Mouse (Mus musculus): Measurements from ENCODE around the gene Cope. TPM values are rescaled to one million over a fixed set of nuclear protein-coding genes. Genes with fewer than 3 reads are reported as not detected.
A peak's percentile ranks its signal among the peaks of the same experiment; 100 is the strongest.

Cope gene
- total and polyA plus RNA-seq, 2 experiments from 2014 or later: 159 to 286 TPM

DNA sequence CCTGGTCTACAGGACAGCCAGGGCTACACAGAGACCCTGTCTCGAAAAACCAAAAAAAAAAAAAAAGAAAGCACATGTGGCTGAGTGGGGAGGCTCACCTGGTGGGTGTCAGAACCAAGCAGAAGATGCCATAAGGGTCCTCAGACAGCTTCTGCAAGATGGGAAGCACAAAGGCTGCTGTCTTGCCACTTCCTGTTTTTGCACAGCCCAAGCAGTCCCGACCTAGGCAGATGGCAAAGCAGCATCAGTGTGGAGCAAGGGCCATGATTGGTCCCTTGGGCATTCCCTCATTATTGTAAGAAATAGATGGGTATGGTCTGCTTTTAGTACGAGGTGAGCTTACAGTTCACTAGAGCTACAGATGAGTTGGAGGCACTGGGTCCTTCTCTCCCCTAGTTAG is 1.4 kb upstream of the Cope start:
- Histone ChIP-seq H3K36me3 (ENCODE audit: insufficient read depth, low read length) (peaks cover 35% of the 10 kb centered on the region), H3K27ac (no peak overlapping the region), H3K27me3 (ENCODE audit: insufficient read depth, low read length) (no peaks in the 10 kb centered on the region), H3K9ac (replicated peaks; ENCODE audit: low read length) (no peak overlapping the region), H3K4me1 (ENCODE audit: insufficient read depth, low read length) (peaks cover 10% of the 10 kb centered on the region; the same call in 1 of the 2 replicates), H3K4me2 (ENCODE audit: low read depth, low read length) (no peak overlapping the region), H3K4me3 (ENCODE audit: low read length) (no peak overlapping the region), H3K9me3 (ENCODE audit: low read length) (no peaks in the 10 kb centered on the region)
- no peak for TF ChIP-seq CTCF (IDR thresholded peaks at IDR 0.05; ENCODE audit: low read depth)
- 80% methylated on average over 3 of the region's 3 CpGs for WGBS
- no peak for ATAC-seq
- no peak for DNase-seq (ENCODE audit: low spot score)

GRCm38 (mm10) chr8:70302901-70303300 is 583 bp downstream of the Cope start:
- 4% methylated on average over 16 of the region's 16 CpGs for WGBS
- Histone ChIP-seq H3K4me1 (ENCODE audit: insufficient read depth, low read length) (peaks cover 10% of the 10 kb centered on the region; the same call in 1 of the 2 replicates), H3K4me2 (ENCODE audit: low read depth, low read length) (peak overlapping the region; percentile 91), H3K9ac (replicated peaks; ENCODE audit: low read length) (peak overlapping the region; percentile 71), H3K27me3 (ENCODE audit: insufficient read depth, low read length) (no peaks in the 10 kb centered on the region), H3K9me3 (ENCODE audit: low read length) (no peaks in the 10 kb centered on the region), H3K36me3 (ENCODE audit: insufficient read depth, low read length) (peaks cover 24% of the 10 kb centered on the region), H3K4me3 (ENCODE audit: low read length) (peak overlapping the region; percentile 62), H3K27ac (peak overlapping the region; percentile 49)
- ATAC-seq (peak; percentile 39), DNase-seq (ENCODE audit: low spot score) (no peak)
- TF ChIP-seq CTCF (IDR thresholded peaks at IDR 0.05; ENCODE audit: low read depth): no peak

DNA sequence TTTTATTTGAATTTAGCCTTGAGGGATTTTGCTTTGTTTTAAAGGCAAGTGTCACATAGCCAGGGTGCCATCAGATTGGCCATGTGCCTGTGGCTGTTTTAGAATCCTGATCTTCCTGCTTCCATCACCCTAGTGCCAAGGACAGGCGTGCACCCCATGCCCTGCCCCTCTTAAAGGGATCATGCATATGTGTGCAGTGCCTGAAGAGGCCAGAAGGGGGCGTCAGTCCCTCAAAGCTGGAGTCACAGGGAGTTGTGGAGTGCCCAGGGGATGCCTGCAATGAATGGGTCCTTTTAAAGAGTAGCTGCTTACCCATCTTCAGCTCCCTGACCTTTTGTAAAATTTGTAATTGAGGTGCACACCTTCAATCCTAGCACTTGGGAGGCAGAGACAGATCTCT is 7.0 kb downstream of the Cope start:
- H3K36me3 ChIP-seq (ENCODE audit: insufficient read depth, low read length): peaks cover 55% of the 10 kb centered on the region
- H3K9me3 ChIP-seq (ENCODE audit: low read length): no peaks in the 10 kb centered on the region
- H3K4me2 ChIP-seq (ENCODE audit: low read depth, low read length): no peak overlapping the region
- no peak overlapping the region for H3K9ac ChIP-seq (replicated peaks; ENCODE audit: low read length)
- 29% methylated on average over 2 of the region's 2 CpGs for WGBS
- H3K4me3 ChIP-seq (ENCODE audit: low read length): no peak overlapping the region
- H3K4me1 ChIP-seq (ENCODE audit: insufficient read depth, low read length): no peaks in the 10 kb centered on the region
- peak; percentile 58 for DNase-seq (ENCODE audit: low spot score)
- peak; percentile 71 for TF ChIP-seq CTCF (IDR thresholded peaks at IDR 0.05; ENCODE audit: low read depth)
- H3K27ac ChIP-seq: no peak overlapping the region
- ATAC-seq: no peak
- no peaks in the 10 kb centered on the region for H3K27me3 ChIP-seq (ENCODE audit: insufficient read depth, low read length)

- Histone ChIP-seq H3K4me3 (ENCODE audit: low read length) (no peak overlapping the region), H3K27ac (no peak overlapping the region), H3K4me1 (ENCODE audit: insufficient read depth, low read length) (peaks cover 25% of the 10 kb centered on the region), H3K36me3 (ENCODE audit: insufficient read depth, low read length) (peaks cover 36% of the 10 kb centered on the region; the same call in 1 of the 2 replicates), H3K9me3 (ENCODE audit: low read length) (no peaks in the 10 kb centered on the region), H3K27me3 (ENCODE audit: insufficient read depth, low read length) (no peaks in the 10 kb centered on the region), H3K9ac (replicated peaks; ENCODE audit: low read length) (no peak overlapping the region), H3K4me2 (ENCODE audit: low read depth, low read length) (no peak overlapping the region)
- ATAC-seq (no peak), DNase-seq (ENCODE audit: low spot score) (peak; percentile 43)
- TF ChIP-seq CTCF (IDR thresholded peaks at IDR 0.05; ENCODE audit: low read depth): no peak
- whole genome bisulfite sequencing: 60% methylated on average over 2 of the region's 2 CpGs
Observed at GRCm38 (mm10) chr8:70313399-70313798, 11.1 kb downstream of the Cope start.

- Histone ChIP-seq H3K27ac (peak within 1 kb of the TSS; percentile 97), H3K9ac (replicated peaks; ENCODE audit: low read length) (peak within 1 kb of the TSS; percentile 92), H3K4me1 (ENCODE audit: insufficient read depth, low read length) (peaks cover 25% of the 10 kb centered on the region), H3K4me2 (ENCODE audit: low read depth, low read length) (peak within 1 kb of the TSS; percentile 82), H3K27me3 (ENCODE audit: insufficient read depth, low read length) (no peaks in the 10 kb centered on the region), H3K4me3 (ENCODE audit: low read length) (peak within 1 kb of the TSS; percentile 69), H3K9me3 (ENCODE audit: low read length) (no peaks in the 10 kb centered on the region), H3K36me3 (ENCODE audit: insufficient read depth, low read length) (peaks cover 28% of the 10 kb centered on the region; the same call in 1 of the 2 replicates)
- WGBS: under 1% methylated on average over 65 of the region's 66 CpGs
- peak; percentile 66 for ATAC-seq
- DNase-seq (ENCODE audit: low spot score): peak; percentile 90
- no peak for TF ChIP-seq CTCF (IDR thresholded peaks at IDR 0.05; ENCODE audit: low read depth)
Observed at GRCm38 (mm10) chr8:70315624-70316510, 13.5 kb downstream of the Cope start, which contains the start of gene Cers1. Cers1 (plus strand) TSS chr8:70315775.

DNA sequence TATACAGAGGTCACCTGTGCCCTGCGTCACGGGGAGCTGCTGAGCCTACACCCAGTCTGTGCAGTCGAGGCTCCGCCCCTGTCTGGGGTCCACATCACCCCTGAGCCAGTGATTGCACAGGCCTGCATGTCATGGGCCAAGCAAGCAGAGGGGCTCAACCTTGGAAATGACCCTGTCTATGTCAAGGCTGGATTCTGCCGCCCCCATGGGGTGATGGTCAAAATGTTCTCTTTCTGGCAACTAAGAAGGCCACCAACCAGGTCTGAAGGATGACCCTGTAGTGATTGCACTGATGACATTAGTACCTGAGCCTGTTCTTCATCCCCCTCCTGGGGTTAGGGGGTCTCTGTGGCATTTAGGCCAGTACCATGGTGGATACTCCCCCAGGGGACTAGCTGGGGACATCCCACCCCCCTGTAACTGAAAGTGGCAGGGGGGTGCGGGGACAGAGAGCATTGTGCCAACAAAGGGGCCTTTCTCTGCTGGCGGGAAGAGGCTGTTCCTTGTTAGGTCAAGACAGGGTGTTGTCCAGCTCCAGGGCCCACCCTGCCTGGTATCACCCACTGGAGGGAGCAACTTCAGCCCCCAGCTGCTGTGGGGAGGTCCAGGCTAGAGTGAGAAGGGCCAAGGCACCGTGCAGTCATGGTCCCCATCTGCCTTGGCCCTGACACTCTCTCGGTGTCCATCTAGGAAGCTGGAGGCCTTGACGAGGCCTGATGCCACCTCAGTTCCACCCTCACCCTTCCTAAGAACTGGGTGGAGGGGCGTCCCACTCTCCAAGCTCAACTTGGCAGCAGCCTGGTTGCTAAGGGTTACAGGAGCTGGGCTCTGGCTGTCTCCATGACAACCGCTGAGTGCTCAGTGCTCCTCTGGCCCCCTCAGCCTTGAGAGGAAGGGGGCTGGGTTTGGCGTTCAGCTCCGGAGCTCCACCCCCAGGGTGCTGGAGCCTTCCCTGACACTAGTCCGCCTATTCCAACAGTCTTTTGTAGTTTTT is 14.5 kb downstream of the Cope start:
- ATAC-seq (peak; percentile 87), DNase-seq (ENCODE audit: low spot score) (peak; percentile 98)
- Histone ChIP-seq H3K9ac (replicated peaks; ENCODE audit: low read length) (peak overlapping the region; percentile 92), H3K27me3 (ENCODE audit: insufficient read depth, low read length) (no peaks in the 10 kb centered on the region), H3K9me3 (ENCODE audit: low read length) (no peaks in the 10 kb centered on the region), H3K36me3 (ENCODE audit: insufficient read depth, low read length) (peaks cover 19% of the 10 kb centered on the region; the same call in 1 of the 2 replicates), H3K4me1 (ENCODE audit: insufficient read depth, low read length) (peaks cover 25% of the 10 kb centered on the region), H3K27ac (peak overlapping the region; percentile 97), H3K4me2 (ENCODE audit: low read depth, low read length) (peak overlapping the region; percentile 82), H3K4me3 (ENCODE audit: low read length) (peak overlapping the region; percentile 69)
- TF ChIP-seq CTCF (IDR thresholded peaks at IDR 0.05; ENCODE audit: low read depth): 0 out of 2 replicates have a peak, but pooled peaks have one; percentile 6
- WGBS: 6% methylated on average over 15 of the region's 15 CpGs

Data from hindbrain, postnatal 0 days (tissue).